Comparison of ENCODE assay signal across 18 mouse cellular contexts in the genomic region with DNA sequence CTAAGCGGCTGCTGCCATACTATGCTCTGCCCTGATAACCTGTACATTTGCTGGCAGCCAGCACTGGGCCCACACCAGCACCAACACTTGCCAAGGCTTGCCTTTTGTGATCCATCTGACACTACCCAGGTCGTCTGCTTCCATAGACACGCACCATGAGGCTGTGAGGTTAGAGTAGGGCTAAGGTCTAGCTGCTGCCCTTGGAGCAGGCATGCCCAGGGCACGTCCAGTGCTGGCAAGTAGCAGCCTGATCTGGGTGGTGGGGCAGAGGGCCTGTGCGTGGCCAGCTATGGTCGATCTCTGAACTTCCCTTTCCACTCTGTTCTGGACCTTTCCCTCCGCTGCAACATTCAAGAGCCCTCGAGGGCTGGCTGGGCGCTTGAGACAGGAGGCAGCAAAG. TPM values are rescaled to one million over a fixed set of nuclear protein-coding genes. Genes with fewer than 3 reads are reported as not detected.
DNase-seq lines count a peak whose midpoint lies in the region; ATAC-seq lines count a peak whose summit lies in the region.
"Had no signal": no experiment of that assay in that cellular context is flagged by ENCODE, and none has a peak within 500 bp of the region (broad histone marks: within the 10 kb centered on the region; RNA-seq: fewer than 3 reads in every experiment).

No protein-coding gene starts in this region.

- no peaks in the 10 kb centered on the region for H3K27me3 ChIP-seq in heart, embryonic 11.5 days (ENCODE audit: control insufficient read depth, insufficient read depth, low read length)
- no peaks in the 10 kb centered on the region for H3K27me3 ChIP-seq in megakaryocyte, embryonic 14.5 days (replicated peaks)
- H3K27me3 ChIP-seq: forebrain, embryonic 15.5 days; Patski; stomach, embryonic 15.5 days had no signal

- WGBS in heart, embryonic 11.5 days (ENCODE audit: insufficient replicate concordance), result 91% methylated on average over 9 of the region's 9 CpGs
- 48% methylated on average over 9 of the region's 9 CpGs for WGBS in macrophage (ENCODE audit: missing documents)

- no peak overlapping the region for H3K4me2 ChIP-seq in heart, embryonic 11.5 days
- H3K4me2 ChIP-seq: forebrain, embryonic 15.5 days; stomach, embryonic 15.5 days had no signal

- no peaks in the 10 kb centered on the region for H3K4me1 ChIP-seq in heart, embryonic 11.5 days (ENCODE audit: control insufficient read depth, insufficient read depth, low read length)
- H3K4me1 ChIP-seq in megakaryocyte, embryonic 14.5 days, result peaks cover 76% of the 10 kb centered on the region
- H3K4me1 ChIP-seq: forebrain, embryonic 15.5 days had no signal

- H3K36me3 ChIP-seq in heart, embryonic 11.5 days (ENCODE audit: control insufficient read depth, insufficient read depth, low read length), result peaks cover 39% of the 10 kb centered on the region
- H3K36me3 ChIP-seq in megakaryocyte, embryonic 14.5 days (replicated peaks; ENCODE audit: low read length), result peaks cover 87% of the 10 kb centered on the region
- H3K36me3 ChIP-seq in macrophage (ENCODE audit: inconsistent target), result peaks cover 46% of the 10 kb centered on the region

- intact Hi-C loops in heart, postnatal 10 days (cut with DNase I), result no loop called here

- no peaks in the 10 kb centered on the region for H3K9me3 ChIP-seq in heart, embryonic 11.5 days (replicated peaks; ENCODE audit: control insufficient read depth, low read length)
- H3K9me3 ChIP-seq in megakaryocyte, embryonic 14.5 days, result no peaks in the 10 kb centered on the region
- H3K9me3 ChIP-seq: forebrain, embryonic 15.5 days; stomach, embryonic 15.5 days had no signal

- no peak for ATAC-seq in heart, embryonic 11.5 days (replicated peaks; ENCODE audit: insufficient number of reproducible peaks, low FRiP score, low TSS enrichment)
- no peak for ATAC-seq in megakaryocyte, adult 5-6 weeks (ENCODE audit: poor library complexity, severe bottlenecking)
- ATAC-seq: forebrain, embryonic 15.5 days; hindbrain, postnatal 0 days; Patski had no signal

- H3K27ac ChIP-seq in heart, embryonic 11.5 days (ENCODE audit: low read depth, low read length), result 0 out of 2 replicates have a peak overlapping the region, but pooled peaks have one; percentile 15
- peak overlapping the region; percentile 62 for H3K27ac ChIP-seq in macrophage
- H3K27ac ChIP-seq: forebrain, embryonic 15.5 days; hindbrain, postnatal 0 days; stomach, embryonic 15.5 days had no signal

- H3K4me3 ChIP-seq in heart, embryonic 11.5 days (ENCODE audit: low read depth, low read length), result no peak overlapping the region
- peak overlapping the region; percentile 39 for H3K4me3 ChIP-seq in megakaryocyte, embryonic 14.5 days (replicated peaks)
- H3K4me3 ChIP-seq in macrophage (ENCODE audit: inconsistent target), result no peak overlapping the region
- H3K4me3 ChIP-seq: erythroblast, embryonic 14.5 days; forebrain, embryonic 15.5 days; stomach, embryonic 15.5 days had no signal

- H3K9ac ChIP-seq in heart, embryonic 11.5 days (ENCODE audit: low read depth, low read length), result no peak overlapping the region
- H3K9ac ChIP-seq: forebrain, embryonic 15.5 days; stomach, embryonic 15.5 days had no signal

- DNase-seq in heart, postnatal 10 days, result no peak
- DNase-seq in ZHBTc4 (ENCODE audit: low read depth, low spot score), result peak; percentile 42
- DNase-seq in adrenal gland, postnatal 10 days, result no peak
- DNase-seq in kidney, adult 8-10 months, result no peak
- DNase-seq: cerebellum, postnatal 10 days; heart, adult 11 months; kidney, adult 9 months; kidney, postnatal 4 days; right cerebral cortex, adult 18-20 months had no signal

- H3K79me2 ChIP-seq in macrophage (ENCODE audit: inconsistent target), result peaks cover 43% of the 10 kb centered on the region; the same call in 1 of the 2 replicates

RNA-seq across cellular contexts. Expression of a gene that starts 10.5 kb away (rescaled TPM):
- polyA plus RNA-seq in heart, embryonic 11.5 days (2014; fragmentation: Nextera tagmentation; extraction: Ambion mirVana), result 0.97 and 1.5 TPM in 2 replicates
- 1 to 10 TPM; 2.0 to 2.1 TPM for total RNA-seq in heart, postnatal 10 days (2021)
- 39.4 and 167 TPM in 2 replicates for polyA plus RNA-seq in megakaryocyte, embryonic 14.5 days (2012; ENCODE audit: insufficient read depth, low replicate concordance)
- 718 and 733 TPM in 2 replicates for total RNA-seq in megakaryocyte, adult 5-6 weeks (2015)
- total RNA-seq in megakaryocyte, adult 5-6 weeks (2017), result 291 and 312 TPM in 2 replicates
- total RNA-seq in macrophage (2018; cell fraction: chromatin; rRNA removed), result 10 to 100 TPM in 25 of 26 experiments, 1 to 10 TPM in 1; 9.5 to 58.4 (median 29.4) TPM
- 100 to 1,000 TPM; 179 to 314 (median 239) TPM for total RNA-seq in macrophage (2018; cell fraction: cytosol; rRNA removed)
- total RNA-seq in macrophage (2018; cell fraction: nucleus; rRNA removed), result 100 to 1,000 TPM in 18 of 26 experiments, 10 to 100 TPM in 8; 65.8 to 235 (median 131) TPM
- polyA plus RNA-seq in macrophage (2018), result 139 to 375 TPM (median 273 TPM) in 3 replicates
- 1 to 10 TPM; 6.6 to 6.9 TPM for total RNA-seq in adrenal gland, postnatal 10 days (2021)

RNA-seq across cellular contexts. Expression of a gene that starts 42.6 kb away (rescaled TPM):
- 11.7 and 12.3 TPM in 2 replicates for polyA plus RNA-seq in heart, embryonic 11.5 days (2014; fragmentation: Nextera tagmentation; extraction: Ambion mirVana)
- total RNA-seq in heart, postnatal 10 days (2021), result 10 to 100 TPM; 14.6 to 18.5 TPM
- 4.0 TPM in 1 of 2 replicates, not detected in the other for polyA plus RNA-seq in megakaryocyte, embryonic 14.5 days (2012; ENCODE audit: insufficient read depth, low replicate concordance)
- total RNA-seq in megakaryocyte, adult 5-6 weeks (2015), result 1.9 and 2.8 TPM in 2 replicates
- total RNA-seq in megakaryocyte, adult 5-6 weeks (2017), result 2.3 and 3.2 TPM in 2 replicates
- total RNA-seq in macrophage (2018; cell fraction: chromatin; rRNA removed), result 1 to 10 TPM in 1 of 26 experiments, under 1 TPM in 3, not detected in 22; 0.33 to 8.2 (median 0.53) TPM
- 1 to 10 TPM in 2 of 26 experiments, under 1 TPM in 23, not detected in 1; 0.06 to 1.2 (median 0.29) TPM for total RNA-seq in macrophage (2018; cell fraction: cytosol; rRNA removed)
- 1 to 10 TPM in 2 of 26 experiments, under 1 TPM in 12, not detected in 12; 0.23 to 1.9 (median 0.42) TPM for total RNA-seq in macrophage (2018; cell fraction: nucleus; rRNA removed)
- 0.27 to 1.2 TPM in 2 of 3 replicates, not detected in the other for polyA plus RNA-seq in macrophage (2018)
- total RNA-seq in adrenal gland, postnatal 10 days (2021), result 10 to 100 TPM; 14.0 to 18.0 TPM
- polyA plus RNA-seq: Patski had no signal

Comparison
In these comparisons a context has a peak if more than half of its experiments do, and no peak if none do; other contexts are left out.
1. RNA of a gene that starts 10.5 kb away (total RNA-seq): 291 to 733 TPM in megakaryocyte, adult 5-6 weeks; 6.6 to 6.9 TPM in adrenal gland, postnatal 10 days and 2.0 to 2.1 TPM in heart, postnatal 10 days; every median in the first group is over 10 times any median in the second.